Mouse (Mus musculus): ENCODE measurements around the gene Pias1. TPM values are rescaled to one million over a fixed set of nuclear protein-coding genes. Genes with fewer than 3 reads are reported as not detected.
A peak's percentile ranks its signal among the peaks of the same experiment; 100 is the strongest.
"Not testable (repeated sequence)": the region's sequence is repeated elsewhere in the genome, so short reads cannot be mapped to it uniquely, and the experiment has no call there.

The Pias1 gene
- total RNA-seq, 2 experiments from 2014 or later: 24.6 to 26.2 TPM

DNA sequence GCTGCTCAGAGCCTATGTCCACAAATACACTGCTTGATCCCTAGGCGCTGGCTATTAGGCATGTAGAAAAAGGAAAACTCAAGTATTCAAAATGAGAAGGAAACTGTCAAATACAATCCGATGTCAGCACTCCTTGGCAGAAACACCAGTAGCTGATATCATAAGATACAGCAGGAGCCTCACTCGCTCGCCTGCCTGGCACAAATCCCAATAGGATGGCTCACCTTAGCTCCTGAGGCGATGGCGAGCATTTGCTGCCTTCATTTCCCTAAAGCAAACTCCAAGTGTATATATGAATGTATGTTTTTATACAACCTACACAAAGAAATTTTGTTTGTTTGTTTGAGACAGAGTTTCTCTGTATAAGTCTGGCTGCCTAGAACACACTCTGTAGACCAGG is 42.4 kb downstream of the Pias1 start:
- intact Hi-C loops (cut with DNase I): no loop called here
- DNase-seq: no peak

GRCm38 (mm10) chr9:62944063-62944462 is 43.7 kb downstream of the Pias1 start:
- DNase-seq: no peak
- intact Hi-C loops (cut with DNase I): no loop called here

DNA sequence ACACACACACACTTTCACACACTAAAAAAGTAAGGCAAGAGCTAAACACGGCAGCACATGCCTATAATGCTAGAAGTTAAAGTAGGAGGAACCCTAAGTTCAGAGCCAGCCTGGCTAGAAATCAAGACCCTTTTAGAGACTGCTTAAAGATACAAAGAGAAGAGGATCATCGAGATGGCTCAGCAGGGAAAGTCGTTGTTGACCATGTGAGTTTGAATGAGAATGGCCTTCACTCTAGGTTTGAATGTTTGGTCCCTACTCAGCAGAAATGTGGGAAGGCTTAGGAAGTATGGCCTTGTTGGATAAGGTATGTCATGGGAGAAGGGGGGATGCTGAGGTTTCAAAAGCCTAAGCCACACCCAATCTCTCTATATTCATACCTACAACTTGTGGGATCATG is 46.8 kb downstream of the Pias1 start:
- DNase-seq: no peak
- intact Hi-C loops (cut with DNase I): no loop called here

GRCm38 (mm10) chr9:62935854-62936253 is 51.9 kb downstream of the Pias1 start:
- DNase-seq: peak in 1 of 2 experiments; percentile 19
- intact Hi-C loops (cut with DNase I): no loop called here

GRCm38 (mm10) chr9:62934700-62935400 is 52.9 kb downstream of the Pias1 start:
- intact Hi-C loops (cut with DNase I): loop anchor here (5.0 kb wide), 1 partner anchor 32 kb away; no protein-coding TSS in a partner anchor
- no peak for DNase-seq

GRCm38 (mm10) chr9:62932575-62933339 is 55.0 kb downstream of the Pias1 start:
- intact Hi-C loops (cut with DNase I): loop anchor here (5.0 kb wide), 1 partner anchor 35 kb away; no protein-coding TSS in a partner anchor
- no peak for DNase-seq

GRCm38 (mm10) chr9:62924886-62925610 is 62.7 kb downstream of the Pias1 start:
- intact Hi-C loops (cut with DNase I): loop anchor here (5.0 kb wide), 1 partner anchor 38 kb away; no protein-coding TSS in a partner anchor
- no peak for DNase-seq

GRCm38 (mm10) chr9:62920877-62921276 is 66.8 kb downstream of the Pias1 start:
- no peak for DNase-seq
- intact Hi-C loops (cut with DNase I): no loop called here

- intact Hi-C loops (cut with DNase I): no loop called here
- no peak for DNase-seq
Observed at GRCm38 (mm10) chr9:62917059-62917458, 70.7 kb downstream of the Pias1 start.

- DNase-seq: no peak
- intact Hi-C loops (cut with DNase I): no loop called here
Observed at GRCm38 (mm10) chr9:62913390-62914069, 74.2 kb downstream of the Pias1 start.

DNA sequence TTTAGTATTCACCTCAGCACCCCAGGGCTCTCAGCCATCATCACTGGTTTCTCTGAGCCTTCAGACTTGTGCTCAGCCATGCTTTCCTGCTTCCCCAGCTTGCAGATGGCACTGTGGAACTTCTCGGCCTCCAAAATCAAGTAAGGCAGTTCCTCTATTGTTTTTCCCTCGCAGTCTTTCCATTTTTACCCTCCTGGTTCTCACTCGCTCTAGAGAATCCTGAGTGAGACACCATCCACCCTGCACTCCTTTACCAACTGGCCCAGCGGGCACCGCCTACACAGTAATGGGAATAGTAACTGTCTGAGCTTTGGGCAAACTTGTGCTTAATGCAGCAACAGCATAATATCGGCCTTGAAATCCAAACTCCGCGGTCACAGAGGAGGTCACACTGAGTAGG is 82.7 kb downstream of the Pias1 start:
- intact Hi-C loops (cut with DNase I): no loop called here
- DNase-seq: no peak

GRCm38 (mm10) chr9:62903841-62904240 is 83.9 kb downstream of the Pias1 start:
- intact Hi-C loops (cut with DNase I): no loop called here
- DNase-seq: no peak

- intact Hi-C loops (cut with DNase I): no loop called here
- no peak for DNase-seq
Observed at GRCm38 (mm10) chr9:62901736-62902135, 86.0 kb downstream of the Pias1 start.

DNA sequence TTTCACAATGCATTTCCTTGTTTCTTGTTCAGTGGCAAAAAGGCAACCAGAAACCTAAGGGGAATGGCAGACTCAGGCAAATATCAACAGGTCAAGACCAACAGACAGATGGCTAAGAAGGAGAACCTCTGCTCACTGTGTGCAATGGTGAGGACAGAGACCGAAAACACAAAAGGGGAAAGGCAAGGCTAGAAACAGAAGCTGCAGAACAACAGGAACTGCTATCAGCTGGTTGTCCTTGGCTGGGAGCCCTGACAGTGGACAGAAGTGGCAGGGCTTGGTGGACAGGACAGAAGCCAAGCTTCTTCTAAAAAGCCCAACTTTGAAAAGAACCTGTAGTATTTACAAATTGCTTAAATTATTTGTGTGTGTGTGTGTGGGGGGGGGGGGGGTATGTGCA is 93.2 kb downstream of the Pias1 start:
- intact Hi-C loops (cut with DNase I): no loop called here

DNA sequence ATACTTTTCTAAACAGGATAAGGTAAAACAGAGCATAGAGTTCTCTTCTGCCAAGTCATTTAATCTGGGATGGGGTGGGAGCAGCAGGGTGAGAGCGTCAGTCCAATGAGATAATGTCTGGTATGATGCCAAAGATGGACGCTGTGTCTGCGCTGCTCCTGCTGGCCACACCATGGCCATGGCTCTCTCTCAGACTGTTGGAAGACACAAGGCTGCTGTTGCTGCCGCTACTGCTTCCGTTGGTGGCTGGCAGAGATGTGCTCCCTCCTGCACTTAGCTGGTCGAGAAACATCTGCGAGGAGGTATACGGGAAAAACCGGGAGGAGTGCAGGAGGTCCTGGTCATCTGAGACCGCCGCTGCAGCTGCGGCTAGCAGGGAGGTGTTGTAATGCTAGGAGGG is 105.9 kb downstream of the Pias1 start:
- intact Hi-C loops (cut with DNase I): no loop called here
- peak; percentile 54 to 69 for DNase-seq

More for the DNA sequence above, 93.2 kb downstream of the Pias1 start:
- peak; percentile 69 to 77 for DNase-seq

DNA sequence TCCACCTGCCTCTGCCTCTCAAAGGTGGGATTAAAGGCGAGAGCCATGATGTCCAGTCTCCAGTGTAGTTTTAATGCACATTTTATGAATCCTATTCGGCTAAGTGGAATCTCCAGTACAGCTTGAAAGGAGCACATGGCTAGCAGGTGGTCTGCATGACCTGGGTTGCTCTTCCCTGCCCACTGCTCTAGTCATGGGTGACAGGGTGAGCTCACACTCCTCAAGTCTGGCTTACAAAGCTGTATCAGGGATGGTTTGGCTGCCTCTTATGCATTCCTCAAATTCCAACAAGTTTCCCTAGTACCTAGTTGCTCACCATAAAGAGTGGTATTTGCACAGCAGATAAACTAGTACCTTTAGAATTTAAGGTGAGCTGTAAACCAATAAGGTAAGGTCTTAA is 109.9 kb downstream of the Pias1 start:
- no peak for DNase-seq
- intact Hi-C loops (cut with DNase I): no loop called here

DNA sequence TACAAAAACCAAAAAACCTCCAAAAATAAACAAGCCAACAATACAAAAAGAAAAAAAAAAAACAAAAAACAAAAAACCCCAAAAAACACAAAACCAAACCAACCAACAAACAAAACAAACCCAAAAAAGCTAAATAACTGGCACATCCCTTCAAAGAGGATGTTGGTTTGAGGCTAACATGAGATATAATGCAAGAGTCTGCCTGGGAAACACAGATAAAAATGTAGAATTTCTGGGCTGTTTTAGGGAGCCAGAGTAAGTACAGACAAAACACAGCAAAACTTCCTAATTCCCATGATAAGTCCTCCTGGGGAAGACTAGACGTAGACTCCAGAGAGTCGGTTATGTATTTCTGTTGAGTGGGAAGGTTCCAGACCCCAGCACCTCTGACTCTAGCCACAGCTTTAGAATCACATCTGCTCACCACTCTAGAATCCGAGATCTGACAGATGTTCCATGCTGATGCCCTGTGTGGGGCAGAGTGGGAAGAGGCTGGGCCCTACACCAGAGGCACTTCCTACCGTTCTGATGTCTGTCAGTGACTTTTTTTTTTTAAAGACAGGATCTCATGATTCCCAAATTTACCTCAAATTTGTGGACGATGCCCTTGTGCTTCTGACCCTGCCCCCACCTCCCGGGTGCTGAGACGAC is 110.6 kb downstream of the Pias1 start:
- no peak for DNase-seq
- intact Hi-C loops (cut with DNase I): no loop called here

DNA sequence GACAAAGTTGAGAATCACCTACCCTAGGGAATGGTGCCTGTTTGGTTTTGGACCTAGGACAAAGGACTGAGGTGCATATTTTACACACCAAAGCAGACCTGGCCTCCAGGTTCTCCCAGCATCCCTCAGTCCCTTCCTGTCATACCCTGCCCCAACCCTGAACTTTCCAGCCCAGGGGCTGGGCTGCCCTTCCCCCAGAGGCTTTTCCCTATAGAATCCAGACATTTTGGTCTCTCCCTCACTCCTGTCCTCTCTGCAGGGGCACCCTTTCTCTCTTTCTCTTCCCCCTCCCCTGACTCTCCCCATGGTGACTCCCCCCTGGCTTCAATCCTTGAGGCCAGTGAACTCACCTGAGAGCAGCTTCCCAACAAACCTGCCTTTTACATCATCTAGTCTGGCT is 117.0 kb downstream of the Pias1 start:
- intact Hi-C loops (cut with DNase I): no loop called here
- DNase-seq: no peak

DNA sequence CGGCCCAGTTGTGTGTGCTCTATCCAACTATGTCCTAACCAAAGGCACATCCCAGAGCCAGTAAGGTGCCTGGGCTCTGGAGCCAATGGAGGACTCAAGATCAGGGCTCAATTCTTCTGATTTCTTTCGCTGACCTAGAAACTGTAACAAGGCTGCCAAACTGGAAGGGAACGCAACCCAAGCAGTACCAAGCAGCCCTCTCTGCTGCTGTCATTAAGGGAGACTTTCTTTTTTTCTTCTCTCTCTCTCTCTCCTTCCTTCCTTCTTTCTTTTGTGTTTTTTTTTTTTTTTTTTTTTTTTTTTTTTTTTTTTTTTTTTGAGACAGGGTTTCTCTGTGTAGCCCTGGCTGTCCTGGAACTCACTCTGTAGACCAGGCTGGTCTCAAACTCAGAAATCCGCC is 118.5 kb downstream of the Pias1 start:
- DNase-seq; intact Hi-C loops (cut with DNase I): not testable (repeated sequence)

DNA sequence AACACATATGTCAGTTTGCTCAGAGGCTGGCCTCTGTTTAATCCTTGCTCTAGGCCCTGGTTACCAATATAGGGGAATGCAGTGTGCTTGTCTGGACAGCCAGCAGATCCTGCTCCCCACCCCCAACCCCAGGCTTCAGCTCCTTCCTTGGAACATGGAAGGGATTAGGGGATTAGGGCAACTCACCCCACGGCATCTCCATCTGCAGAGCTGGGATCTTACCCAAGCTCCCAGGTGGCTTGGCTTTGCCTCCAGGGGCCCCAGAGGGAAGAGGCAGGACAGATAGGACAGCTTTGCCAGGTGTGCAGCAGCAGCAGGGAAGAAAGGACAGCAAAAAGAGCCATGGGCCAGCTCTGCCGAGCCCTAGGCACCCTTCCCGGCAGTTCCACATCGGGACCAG is 126.9 kb downstream of the Pias1 start:
- no peak for DNase-seq
- intact Hi-C loops (cut with DNase I): no loop called here

Measured in heart, postnatal 14 days (tissue).